Mouse (Mus musculus) heart, adult 9 months (tissue): Measurements from ENCODE around the gene Ccser1.
"Not testable (repeated sequence)": the region's sequence is repeated elsewhere in the genome, so short reads cannot be mapped to it uniquely, and the experiment has no call there.

Source experiments
- DNase-seq, 2 experiments: peaks; one replicate each; pipeline ENCODE4 v3.0.0; 2022; ENCODE audit warnings: low spot score in 2 of 2

Ccser1 gene

DNA sequence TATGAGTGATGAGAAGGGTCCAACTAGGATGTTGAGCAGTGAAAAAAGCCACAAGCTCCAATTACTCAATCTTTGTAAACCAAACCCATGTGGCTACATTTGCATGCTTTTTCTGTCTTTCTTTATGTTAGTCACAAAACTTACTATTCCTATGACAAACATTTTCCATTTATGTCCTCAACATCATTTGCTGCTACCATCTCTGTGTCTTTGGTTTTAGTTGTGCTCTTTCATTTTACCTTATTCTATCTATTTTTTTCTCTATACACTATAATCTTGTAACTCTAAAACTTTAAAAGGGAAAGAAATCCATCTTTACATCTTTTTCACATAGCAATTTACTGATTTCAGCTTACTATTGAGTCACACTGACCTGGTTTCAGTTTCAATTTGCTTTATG is 834.2 kb downstream of the Ccser1 start:
- DNase-seq: no peak

DNA sequence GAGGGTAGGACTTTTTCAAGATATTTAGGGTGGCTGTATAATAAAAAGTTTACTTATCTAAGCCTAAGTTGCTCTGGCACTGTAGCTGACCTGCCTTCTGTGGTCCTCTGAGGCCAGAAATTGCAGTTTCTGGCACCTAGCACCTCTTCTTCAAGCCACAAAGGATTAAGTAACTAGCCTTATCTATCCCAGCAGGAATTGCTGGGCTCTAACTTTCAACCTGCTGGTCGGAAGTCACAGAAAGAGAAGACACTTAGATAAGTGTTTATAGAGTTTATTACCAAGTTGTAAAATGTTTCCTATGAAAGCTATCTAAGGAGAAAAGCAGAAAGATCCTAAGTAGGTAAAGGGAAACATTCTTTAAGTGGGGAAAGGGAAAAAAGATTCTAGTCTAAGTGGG is 864.3 kb downstream of the Ccser1 start:
- DNase-seq: no peak

DNA sequence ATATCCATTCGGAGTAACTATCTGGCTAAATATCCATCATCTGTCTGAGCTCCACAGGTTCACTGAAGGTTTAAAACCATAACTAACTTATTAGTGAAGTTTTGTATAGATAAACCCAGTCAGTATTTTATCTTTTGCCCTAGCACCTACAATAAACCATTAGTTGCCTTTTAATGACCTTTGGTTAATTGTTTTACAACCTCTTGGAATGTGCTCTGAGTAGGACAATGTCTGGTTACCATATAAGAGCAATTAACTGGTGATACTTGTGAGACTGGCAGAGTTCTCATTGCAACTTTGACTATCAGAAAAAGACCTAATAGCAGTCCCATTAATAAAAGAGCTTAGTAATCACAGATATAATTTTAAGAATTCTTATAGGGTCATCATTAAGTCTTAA is 864.9 kb downstream of the Ccser1 start:
- not testable (repeated sequence) for DNase-seq

GRCm38 (mm10) chr6:62055276-62055675 is 875.2 kb downstream of the Ccser1 start:
- DNase-seq: no peak

DNA sequence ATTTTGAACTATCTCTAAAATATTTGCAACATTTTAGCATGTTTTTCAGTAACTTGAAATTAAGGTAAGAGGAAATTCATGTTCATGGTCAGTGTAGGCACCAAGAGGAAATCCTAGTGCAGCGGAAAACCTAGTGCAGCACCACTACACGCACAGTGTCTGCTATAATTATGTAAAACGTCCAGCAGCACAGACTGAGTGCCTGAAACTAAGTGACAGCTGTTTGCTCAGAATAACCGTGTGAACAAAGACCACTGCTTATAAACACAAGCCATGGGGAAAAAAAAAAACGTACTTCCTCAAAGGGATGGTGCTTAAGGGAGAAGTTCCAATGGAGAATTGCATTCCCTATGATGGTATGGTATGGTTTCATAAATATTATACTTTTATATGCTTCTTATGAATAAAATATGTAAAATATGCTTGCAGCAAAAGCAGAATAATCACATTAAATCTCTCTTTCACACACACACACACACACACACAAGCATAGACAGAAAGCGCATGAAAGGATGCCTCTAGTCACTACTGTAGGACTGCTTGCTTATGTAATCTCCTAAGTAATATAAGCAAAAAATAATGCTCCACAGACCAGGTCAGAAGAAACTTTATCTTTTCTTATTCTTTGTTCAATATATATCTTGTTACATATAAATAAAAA is 886.4 kb downstream of the Ccser1 start:
- no peak for DNase-seq

GRCm38 (mm10) chr6:62067024-62067380 is 886.9 kb downstream of the Ccser1 start:
- no peak for DNase-seq

- no peak for DNase-seq
These were observed 925.3 kb downstream of the Ccser1 start for GRCm38 (mm10) chr6:62105464-62105863.

GRCm38 (mm10) chr6:62132531-62132930 is 952.4 kb downstream of the Ccser1 start:
- no peak for DNase-seq

- DNase-seq: no peak
These were observed 980.2 kb downstream of the Ccser1 start for GRCm38 (mm10) chr6:62160320-62160719.

DNA sequence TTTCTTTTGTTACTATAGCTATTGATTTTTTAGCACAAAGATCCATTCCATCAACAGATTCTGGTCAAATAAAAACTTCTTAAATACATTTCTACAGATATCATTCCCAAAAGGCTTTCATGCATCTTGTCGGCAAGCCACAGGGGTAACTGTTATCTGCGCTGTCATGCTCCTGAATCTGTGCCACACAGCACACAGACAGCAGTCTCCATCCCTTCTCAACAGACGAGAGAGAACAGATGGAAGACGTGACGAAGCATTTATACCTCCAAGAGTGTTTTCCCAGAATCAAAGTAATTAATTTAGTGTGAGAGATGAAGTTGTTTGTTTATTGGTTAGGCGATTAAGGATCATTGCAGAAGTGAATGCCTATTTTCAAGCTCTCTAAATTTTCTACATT is 982.5 kb downstream of the Ccser1 start:
- no peak for DNase-seq

- no peak for DNase-seq
These were observed 983.7 kb downstream of the Ccser1 start for GRCm38 (mm10) chr6:62163826-62164225.

GRCm38 (mm10) chr6:62196496-62197188 is 1016.5 kb downstream of the Ccser1 start:
- DNase-seq: no peak

DNA sequence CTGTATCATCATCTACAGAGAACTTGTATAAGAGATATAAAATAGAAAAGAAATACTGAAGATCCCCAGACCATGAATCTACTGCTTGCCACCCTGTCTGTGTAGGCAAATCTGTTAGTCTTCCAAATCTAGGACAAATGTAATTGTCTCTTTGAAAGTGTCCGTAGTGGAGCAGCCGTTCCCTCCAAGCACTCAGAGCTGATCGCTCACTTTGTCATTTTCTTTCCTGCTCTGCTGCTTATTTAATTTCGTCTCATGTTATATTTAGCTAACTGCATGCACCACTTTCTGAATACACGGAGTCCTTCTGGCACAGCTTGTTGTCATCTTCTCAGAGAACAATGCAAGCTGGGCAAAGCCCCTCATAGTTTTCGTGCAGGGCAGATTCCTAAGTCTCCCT is 1018.6 kb downstream of the Ccser1 start:
- no peak for DNase-seq

- DNase-seq: no peak
These were observed 1024.9 kb downstream of the Ccser1 start for GRCm38 (mm10) chr6:62205013-62205412.

- no peak for DNase-seq
These were observed 1041.7 kb downstream of the Ccser1 start for GRCm38 (mm10) chr6:62221856-62222255.

DNA sequence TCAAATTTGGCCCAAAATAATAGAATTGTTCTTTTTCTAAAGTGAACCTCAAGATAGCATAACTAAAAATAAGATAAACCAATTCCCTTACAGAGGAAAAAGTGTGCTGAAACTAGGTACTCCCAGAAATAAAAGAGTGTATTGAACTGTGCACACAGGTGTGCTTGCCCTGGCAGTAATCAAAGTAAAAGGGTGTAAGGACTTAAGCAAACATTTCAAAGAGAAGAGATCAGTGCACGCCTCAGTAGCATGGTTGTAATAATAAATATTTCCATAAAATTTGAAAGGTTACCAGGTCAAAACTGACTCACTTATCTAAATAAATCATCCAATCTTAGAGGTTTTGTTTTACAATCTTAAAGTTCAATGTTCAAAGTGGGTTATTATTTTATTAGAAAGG is 1083.8 kb downstream of the Ccser1 start:
- no peak for DNase-seq

- no peak for DNase-seq
These were observed 1084.4 kb downstream of the Ccser1 start for GRCm38 (mm10) chr6:62264525-62264924.

DNA sequence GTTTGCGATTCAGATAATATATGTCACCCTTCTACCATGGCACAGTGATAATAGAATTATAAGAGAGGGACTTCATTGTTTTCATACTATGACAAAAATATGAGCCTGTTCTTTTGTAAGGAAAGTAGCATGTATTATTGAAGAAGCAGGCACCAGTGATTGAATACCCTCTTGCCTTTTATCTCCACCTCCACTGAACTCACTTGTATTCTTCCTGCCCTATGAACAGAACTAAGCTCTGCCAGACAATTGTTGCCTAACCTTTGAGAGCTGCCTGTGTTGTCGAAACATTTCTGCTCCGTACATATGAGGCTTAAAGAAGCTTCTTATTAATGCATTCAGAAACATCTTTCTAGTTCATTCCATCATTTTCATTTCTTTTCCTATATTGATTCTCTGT is 1101.1 kb downstream of the Ccser1 start:
- DNase-seq: no peak

DNA sequence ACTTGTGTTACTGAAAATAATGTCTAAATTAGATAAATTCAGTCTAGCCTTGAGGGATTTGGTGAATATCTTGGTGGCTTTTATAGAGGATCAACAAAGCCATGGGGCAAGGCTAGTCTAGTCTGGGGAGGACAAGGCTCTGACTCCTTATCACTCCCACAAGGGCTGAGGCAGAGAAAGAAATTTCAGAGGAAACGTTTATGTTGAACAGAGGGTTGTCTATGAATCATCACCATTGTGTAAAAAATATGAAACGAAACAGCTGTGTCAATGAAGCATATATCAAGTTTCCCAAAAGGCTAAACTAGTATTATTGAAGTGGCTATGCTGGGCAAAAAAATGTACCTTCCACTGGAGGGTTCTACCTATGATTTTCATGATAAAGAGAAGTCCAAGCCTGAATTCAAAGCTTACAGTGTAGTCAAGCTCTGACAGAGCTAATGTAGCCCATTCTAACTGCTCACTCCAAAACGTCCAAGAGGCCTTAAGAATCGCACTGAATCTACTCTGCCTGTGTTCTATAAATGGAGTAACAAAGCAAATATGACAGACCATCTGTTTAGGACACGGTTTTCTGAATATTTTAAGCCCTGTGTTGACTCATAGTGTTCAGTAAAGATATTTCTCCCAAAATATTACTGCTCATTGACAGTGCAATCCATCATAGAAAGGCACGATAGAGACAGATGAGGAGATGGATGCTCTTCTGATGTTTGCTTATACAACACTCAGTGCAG is 1121.6 kb downstream of the Ccser1 start:
- DNase-seq: no peak

GRCm38 (mm10) chr6:62318627-62319026 is 1138.5 kb downstream of the Ccser1 start:
- DNase-seq: no peak

DNA sequence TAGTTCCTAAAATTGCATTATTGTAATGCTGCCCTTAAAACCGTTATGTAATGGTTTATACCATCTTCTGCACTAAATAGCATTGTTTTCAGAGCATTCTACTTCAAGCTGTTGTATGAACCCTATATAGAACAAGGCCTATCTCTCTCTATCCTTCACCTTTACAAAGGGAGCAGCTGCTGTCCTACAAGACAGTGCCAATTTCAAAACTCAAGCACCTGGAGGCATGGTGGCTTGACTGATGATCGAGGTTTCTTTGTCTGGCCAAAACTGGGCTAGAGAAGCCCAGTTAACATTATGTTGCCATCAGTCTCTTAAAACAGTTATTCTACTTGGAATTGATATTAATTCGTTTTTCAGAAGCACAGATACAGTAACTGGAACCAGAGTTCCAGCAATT is 1160.2 kb downstream of the Ccser1 start:
- DNase-seq: no peak

DNA sequence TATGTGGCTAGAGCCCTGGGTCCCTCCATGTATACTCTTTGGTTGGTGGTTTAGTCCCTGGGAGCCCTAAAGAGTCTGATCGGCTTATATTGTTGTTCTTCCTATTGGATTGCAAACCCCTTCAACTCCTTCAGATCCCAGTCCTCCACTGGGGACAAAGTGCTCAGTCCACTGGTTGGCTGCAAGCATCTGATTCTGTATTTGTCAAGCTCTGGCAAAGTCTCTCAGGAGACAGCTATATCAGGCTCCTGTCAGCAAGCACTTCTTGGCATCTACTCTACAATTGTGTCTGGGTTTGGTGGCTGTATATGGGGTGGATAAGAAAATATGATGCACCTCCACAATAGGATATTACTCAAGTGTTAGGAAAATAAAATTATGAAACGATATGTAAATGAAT is 1187.7 kb downstream of the Ccser1 start:
- DNase-seq: no peak
